Mouse (Mus musculus) embryonic fibroblast, embryonic 13.5 days (primary cell): ENCODE results near the gene Gucy2c. TPM values are rescaled to one million over a fixed set of nuclear protein-coding genes. Genes with fewer than 3 reads are reported as not detected.

Experiments
- H3K27ac ChIP-seq: 2 replicates; pipeline ENCODE4 v1.5.1; 2012; ENCODE audit warnings: low read length, control low read depth, inconsistent platforms; ENCODE audit not compliant: insufficient read depth
- H3K4me1 ChIP-seq: 2 replicates; pipeline ENCODE4 v1.6.1; 2011; ENCODE audit warnings: low read length; ENCODE audit not compliant: control insufficient read depth, insufficient read depth
- H3K4me3 ChIP-seq: 2 replicates; pipeline ENCODE4 v1.5.1; 2011; ENCODE audit warnings: mild to moderate bottlenecking, control low read depth, low read length; ENCODE audit not compliant: insufficient read depth
- CTCF ChIP-seq: IDR thresholded peaks from 2 replicates; pipeline ENCODE4 v1.5.1; 2011; ENCODE audit warnings: mild to moderate bottlenecking, control low read depth, low read length, moderate library complexity, borderline replicate concordance; ENCODE audit not compliant: insufficient read depth
- POLR2A ChIP-seq: IDR thresholded peaks from 2 replicates; pipeline ENCODE4 v1.6.1; 2011; ENCODE audit warnings: low read depth, mild to moderate bottlenecking, control low read depth, low read length, moderate library complexity
- polyA plus RNA-seq: library from polyadenylated mRNA; stranded (reverse); fragments of >200 nt; gene quantifications from 2 replicates; pipeline ENCODE4 v1.2.4, GENCODE M21; 2011; ENCODE audit warnings: low read depth; ENCODE audit not compliant: missing spikeins, insufficient read length

Gene Gucy2c
- polyA plus RNA-seq: not detected in 2 replicates

- Histone ChIP-seq H3K4me3 (no peak within 1 kb of the TSS), H3K4me1 (no peaks in the 10 kb centered on the region), H3K27ac (no peak within 1 kb of the TSS)
- TF ChIP-seq CTCF (no peak), POLR2A (no peak)
These were observed at the start of gene Gucy2c for GRCm38 (mm10) chr6:136781377-136781986. TSS of gene Gucy2c (minus strand) at chr6:136781765.

- H3K4me3 ChIP-seq: peak overlapping the region; percentile 78
- no peak for TF ChIP-seq POLR2A
- no peak for TF ChIP-seq CTCF
- H3K27ac ChIP-seq: peak overlapping the region; percentile 60; the same call in 1 of the 2 replicates
These were observed 47.1 kb upstream of the Gucy2c start for GRCm38 (mm10) chr6:136828681-136829080.

GRCm38 (mm10) chr6:136827881-136828561, 46.5 kb upstream of the Gucy2c start, which contains the start of gene Wbp11:
TSS of gene Wbp11 (minus strand) at chr6:136828233.
- TF ChIP-seq CTCF (no peak), POLR2A (peak; percentile 95)
- Histone ChIP-seq H3K4me3 (peak within 1 kb of the TSS; percentile 88), H3K27ac (peak within 1 kb of the TSS; percentile 60; the same call in 1 of the 2 replicates), H3K4me1 (no peaks in the 10 kb centered on the region)

More at GRCm38 (mm10) chr6:136828681-136829080, 47.1 kb upstream of the Gucy2c start:
- H3K4me1 ChIP-seq: no peaks in the 10 kb centered on the region

- no peak for TF ChIP-seq POLR2A
- TF ChIP-seq CTCF: no peak
- Histone ChIP-seq H3K4me1 (no peaks in the 10 kb centered on the region), H3K4me3 (peak within 1 kb of the TSS; percentile 88), H3K27ac (peak within 1 kb of the TSS; percentile 60; the same call in 1 of the 2 replicates)
These were observed 45.9 kb upstream of the Gucy2c start, which contains the start of gene BC049715 for GRCm38 (mm10) chr6:136827516-136827880. TSS of gene BC049715 (plus strand) at chr6:136827626.

GRCm38 (mm10) chr6:136827116-136827515, 45.6 kb upstream of the Gucy2c start:
- no peak for TF ChIP-seq CTCF
- no peak for TF ChIP-seq POLR2A
- Histone ChIP-seq H3K4me3 (peak overlapping the region; percentile 88), H3K4me1 (no peaks in the 10 kb centered on the region), H3K27ac (no peak overlapping the region)

GRCm38 (mm10) chr6:136824987-136825386, 43.4 kb upstream of the Gucy2c start:
- Histone ChIP-seq H3K4me1 (no peaks in the 10 kb centered on the region), H3K27ac (no peak overlapping the region), H3K4me3 (no peak overlapping the region)
- TF ChIP-seq CTCF (no peak), POLR2A (no peak)

DNA sequence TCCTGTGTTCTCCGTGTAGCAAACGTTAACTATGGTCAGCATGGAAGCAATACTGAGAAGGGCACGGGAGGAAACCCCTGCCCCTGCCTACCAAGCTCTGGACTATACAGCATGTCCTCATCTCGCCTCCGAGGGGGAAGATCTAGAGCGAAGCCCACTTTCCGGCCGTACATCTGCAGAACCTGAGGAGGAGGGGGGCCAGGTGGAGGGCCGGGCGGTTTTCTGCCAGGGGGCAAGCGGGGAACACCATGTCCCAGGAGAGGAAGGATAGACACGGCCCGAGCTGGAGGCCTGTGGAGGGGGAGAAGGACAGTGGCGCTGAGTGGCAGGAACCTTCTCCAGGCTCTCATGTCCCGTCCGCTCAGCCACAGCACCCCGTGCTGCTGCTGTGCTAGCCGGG, 39.5 kb upstream of the Gucy2c start:
- TF ChIP-seq CTCF (no peak), POLR2A (no peak)
- Histone ChIP-seq H3K4me3 (no peak overlapping the region), H3K27ac (no peak overlapping the region), H3K4me1 (no peaks in the 10 kb centered on the region)

- no peak overlapping the region for H3K4me3 ChIP-seq
- H3K27ac ChIP-seq: no peak overlapping the region
- H3K4me1 ChIP-seq: no peaks in the 10 kb centered on the region
- no peak for TF ChIP-seq POLR2A
- TF ChIP-seq CTCF: no peak
These were observed 38.8 kb upstream of the Gucy2c start for GRCm38 (mm10) chr6:136820381-136820780.

DNA sequence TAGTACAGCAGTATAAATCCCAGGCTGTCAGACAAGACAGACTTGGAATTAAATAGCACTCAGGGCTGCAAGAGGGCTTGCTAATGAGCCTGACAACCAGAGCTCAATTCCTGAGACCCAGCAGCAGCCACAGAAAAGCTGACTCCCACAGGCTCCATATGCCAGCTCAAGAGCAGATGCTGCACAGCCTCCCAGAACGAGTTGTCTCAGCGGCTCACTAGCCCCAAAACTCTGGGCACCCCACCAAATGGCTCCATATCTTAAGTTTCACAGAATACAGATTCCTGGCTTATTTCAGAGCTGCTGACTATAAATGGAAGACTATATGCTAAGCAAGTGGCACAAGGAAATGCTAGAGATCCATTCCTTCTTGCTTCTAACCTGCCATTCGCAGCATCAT, 36.0 kb upstream of the Gucy2c start:
- TF ChIP-seq POLR2A: no peak
- no peak overlapping the region for H3K27ac ChIP-seq
- H3K4me1 ChIP-seq: no peaks in the 10 kb centered on the region; the same call in 1 of the 2 replicates
- H3K4me3 ChIP-seq: no peak overlapping the region

DNA sequence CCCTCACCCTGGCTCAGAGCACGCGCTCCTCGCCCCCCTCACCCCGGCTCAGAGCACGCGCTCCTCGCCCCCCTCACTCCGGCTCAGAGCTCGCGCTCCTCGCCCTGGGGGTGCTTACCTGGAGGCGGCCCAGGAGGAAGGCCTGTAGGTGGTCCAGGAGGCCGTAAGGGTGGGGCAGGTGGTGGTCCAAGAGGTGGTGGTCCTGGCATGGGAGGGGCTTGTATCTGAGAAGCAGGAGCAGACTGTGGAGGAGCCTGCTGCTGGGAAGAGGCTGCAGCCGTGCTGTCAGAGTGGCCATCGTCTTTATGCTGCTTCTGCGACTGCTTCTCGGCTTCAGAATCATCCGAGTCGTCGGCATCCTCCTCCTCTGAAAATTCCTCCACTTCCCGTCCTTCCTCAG, 35.3 kb upstream of the Gucy2c start:
- Histone ChIP-seq H3K4me1 (no peaks in the 10 kb centered on the region; the same call in 1 of the 2 replicates), H3K4me3 (no peak overlapping the region), H3K27ac (no peak overlapping the region)
- no peak for TF ChIP-seq POLR2A
- no peak for TF ChIP-seq CTCF

GRCm38 (mm10) chr6:136815381-136815780, 33.8 kb upstream of the Gucy2c start:
- Histone ChIP-seq H3K27ac (no peak overlapping the region), H3K4me3 (no peak overlapping the region), H3K4me1 (no peaks in the 10 kb centered on the region; the same call in 1 of the 2 replicates)
- no peak for TF ChIP-seq CTCF
- TF ChIP-seq POLR2A: no peak
